Mouse (Mus musculus) layer of hippocampus, adult 11-12 months (tissue): ENCODE results near the gene Mrtfb.

Source experiments
- DNase-seq: peaks from one replicate; pipeline ENCODE4 v3.0.0; 2022; ENCODE audit warnings: low spot score

Gene Mrtfb

GRCm38 (mm10) chr16:13437770-13438372 is 181.6 kb downstream of the Mrtfb start:
- peak; percentile 51 for DNase-seq

- no peak for DNase-seq
These were observed 184.2 kb downstream of the Mrtfb start for GRCm38 (mm10) chr16:13440468-13440867.

DNA sequence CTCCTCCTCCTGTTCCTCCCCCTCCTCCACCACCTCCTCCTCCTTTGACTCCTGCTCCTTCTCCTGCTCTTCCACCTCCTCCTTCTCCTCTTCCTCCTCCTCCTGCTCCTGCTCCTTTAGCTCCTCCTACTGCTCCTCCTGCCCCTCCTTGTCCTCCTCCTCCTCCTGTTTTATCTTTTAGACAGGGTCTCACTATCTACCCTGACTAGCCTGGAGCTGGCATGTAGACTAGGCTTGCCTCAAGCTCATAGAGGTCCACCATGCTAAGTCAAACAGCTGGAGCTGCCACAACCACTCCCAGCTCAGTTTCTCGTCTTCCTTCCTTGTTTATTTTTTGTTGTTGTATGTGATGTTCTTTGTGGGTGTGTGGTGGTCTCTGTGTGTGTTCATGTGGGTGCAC is 187.5 kb downstream of the Mrtfb start:
- DNase-seq, result no peak

GRCm38 (mm10) chr16:13445461-13445860 is 189.2 kb downstream of the Mrtfb start:
- DNase-seq, result no peak

GRCm38 (mm10) chr16:13446488-13446887 is 190.2 kb downstream of the Mrtfb start:
- no peak for DNase-seq

- no peak for DNase-seq
These were observed 190.6 kb downstream of the Mrtfb start for GRCm38 (mm10) chr16:13446971-13447283.

GRCm38 (mm10) chr16:13447284-13448050 is 191.2 kb downstream of the Mrtfb start:
- DNase-seq, result no peak

GRCm38 (mm10) chr16:13448051-13448705 is 191.9 kb downstream of the Mrtfb start:
- no peak for DNase-seq

GRCm38 (mm10) chr16:13448706-13449090 is 192.4 kb downstream of the Mrtfb start:
- no peak for DNase-seq

DNA sequence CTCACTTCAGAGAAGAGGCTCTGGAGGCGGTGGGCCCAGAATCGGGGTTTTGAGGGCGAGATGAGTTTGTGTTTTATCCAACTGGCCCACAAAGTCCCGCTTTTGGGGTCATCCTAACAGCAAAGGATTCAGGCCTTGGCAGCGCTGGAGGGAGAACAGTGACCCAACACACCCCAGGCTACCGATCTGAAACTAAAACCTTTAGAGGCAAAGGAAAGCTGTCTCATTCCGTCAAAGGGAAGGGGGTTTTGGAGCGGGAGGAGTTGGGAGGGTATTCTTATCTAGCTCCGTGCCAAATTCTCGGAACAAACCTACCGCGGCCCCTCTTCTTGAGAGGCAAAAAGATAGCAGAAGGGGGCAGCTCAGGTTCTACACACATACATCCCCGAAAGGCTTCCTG is 193.2 kb downstream of the Mrtfb start:
- no peak for DNase-seq

- no peak for DNase-seq
These were observed 194.6 kb downstream of the Mrtfb start for GRCm38 (mm10) chr16:13450831-13451230.

DNA sequence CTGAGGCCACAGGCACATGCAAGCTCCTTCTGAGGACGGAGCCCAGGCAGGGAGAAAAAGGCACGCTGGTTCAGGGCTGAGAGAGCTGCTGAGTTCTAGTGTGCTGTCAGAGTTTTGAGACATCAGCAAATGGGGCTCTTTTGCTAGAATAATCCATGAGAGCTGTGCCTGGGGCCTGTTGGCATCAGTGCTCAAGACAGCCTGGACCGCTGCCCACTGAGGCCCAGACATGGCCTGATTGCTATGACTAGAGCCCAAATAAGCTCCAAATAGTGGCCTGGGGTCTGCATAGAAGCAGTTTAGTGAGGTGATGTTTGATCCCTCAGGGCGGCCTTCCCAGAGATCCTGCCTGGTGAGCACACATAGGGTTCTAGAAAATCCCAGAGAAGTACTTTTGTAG is 195.7 kb downstream of the Mrtfb start:
- DNase-seq, result no peak

- no peak for DNase-seq
These were observed 196.4 kb downstream of the Mrtfb start for GRCm38 (mm10) chr16:13452661-13453060.

DNA sequence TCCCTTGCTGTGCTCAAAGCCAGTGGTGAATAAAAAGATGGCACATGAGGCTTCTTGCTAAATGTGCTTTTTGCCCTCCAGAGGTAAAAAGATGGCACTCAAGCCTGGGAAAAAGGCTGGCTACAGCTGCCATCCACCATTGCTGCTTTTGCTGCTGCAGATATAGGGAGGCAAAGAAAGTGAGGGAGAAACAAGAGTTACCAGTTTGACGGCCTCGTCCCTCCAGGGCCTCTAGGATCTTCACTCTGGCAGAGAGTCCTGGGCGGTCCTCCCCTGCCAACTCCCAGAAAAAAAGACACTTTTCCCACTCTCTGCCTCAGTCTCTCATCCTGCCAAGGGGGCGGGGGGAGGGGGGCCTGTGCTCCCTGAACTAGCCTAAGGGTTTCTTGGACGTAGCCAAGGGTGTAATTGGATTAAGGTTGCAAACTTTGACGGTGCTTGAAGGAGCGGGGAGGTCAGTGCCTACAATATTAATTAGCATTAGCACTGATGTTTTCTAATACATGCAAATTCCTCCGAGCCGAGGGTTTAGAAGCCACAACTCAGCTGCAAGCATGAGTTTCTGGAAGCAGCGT is 197.8 kb downstream of the Mrtfb start:
- DNase-seq, result no peak

GRCm38 (mm10) chr16:13455560-13455959 is 199.3 kb downstream of the Mrtfb start:
- DNase-seq, result no peak

- DNase-seq, result no peak
These were observed 202.3 kb downstream of the Mrtfb start for GRCm38 (mm10) chr16:13458556-13458955.

- DNase-seq, result no peak
These were observed 203.8 kb downstream of the Mrtfb start for GRCm38 (mm10) chr16:13460071-13460470.

- DNase-seq, result no peak
These were observed 204.6 kb downstream of the Mrtfb start for GRCm38 (mm10) chr16:13460777-13461408.

- DNase-seq, result no peak
These were observed 208.4 kb downstream of the Mrtfb start for GRCm38 (mm10) chr16:13464662-13465061.
